Mouse (Mus musculus) adipocyte (in vitro differentiated cells): ENCODE data around the gene Sirt3.
"Not testable (repeated sequence)": the region's sequence is repeated elsewhere in the genome, so short reads cannot be mapped to it uniquely, and the experiment has no call there.

Experiments used
- DNase-seq: peaks from one replicate; pipeline ENCODE4 v3.0.0-alpha.2; 2016; ENCODE audit warnings: low spot score

Sirt3 gene

GRCm38 (mm10) chr7:140897863-140898262, 15.8 kb upstream of the Sirt3 start:
- no peak for DNase-seq

DNA sequence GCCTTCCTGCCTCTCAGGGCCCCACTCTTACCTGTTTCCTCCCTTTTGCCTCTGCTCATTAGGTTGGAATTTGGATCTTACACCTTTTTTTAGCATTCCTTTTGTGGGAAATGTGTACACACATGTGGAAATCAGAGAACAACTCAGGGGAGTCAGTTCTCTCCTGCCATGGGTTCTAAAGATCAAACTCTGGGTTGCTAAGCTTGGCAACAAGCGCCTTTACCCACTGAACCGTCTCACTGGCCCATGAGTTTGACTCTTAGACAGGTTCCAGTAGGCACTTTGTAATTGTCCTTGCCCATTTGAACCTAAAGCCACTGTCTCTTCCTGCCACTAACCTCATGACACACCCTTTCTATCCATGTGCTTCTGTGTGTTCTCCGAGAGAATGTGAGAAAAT, 12.5 kb upstream of the Sirt3 start:
- DNase-seq: no peak

DNA sequence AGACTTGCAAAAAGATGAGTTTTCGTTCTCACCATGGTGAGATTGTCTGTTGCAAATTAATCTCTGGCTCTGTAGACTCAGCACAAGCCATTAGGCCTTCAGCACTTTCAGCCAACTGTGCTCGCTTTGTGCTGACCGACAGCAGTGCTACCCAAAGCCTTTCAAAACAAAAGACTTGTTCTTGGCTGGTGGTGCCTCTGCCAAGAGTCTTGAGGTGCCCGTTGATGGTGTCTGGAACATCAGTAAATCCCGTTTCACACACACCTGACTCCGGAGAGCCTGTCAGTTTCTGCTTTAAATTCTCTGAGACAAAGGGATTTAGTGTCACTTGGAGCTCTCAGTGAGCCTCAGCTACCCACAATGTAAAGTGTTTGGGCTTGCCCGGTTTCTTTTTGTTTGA, 11.9 kb upstream of the Sirt3 start:
- no peak for DNase-seq

DNA sequence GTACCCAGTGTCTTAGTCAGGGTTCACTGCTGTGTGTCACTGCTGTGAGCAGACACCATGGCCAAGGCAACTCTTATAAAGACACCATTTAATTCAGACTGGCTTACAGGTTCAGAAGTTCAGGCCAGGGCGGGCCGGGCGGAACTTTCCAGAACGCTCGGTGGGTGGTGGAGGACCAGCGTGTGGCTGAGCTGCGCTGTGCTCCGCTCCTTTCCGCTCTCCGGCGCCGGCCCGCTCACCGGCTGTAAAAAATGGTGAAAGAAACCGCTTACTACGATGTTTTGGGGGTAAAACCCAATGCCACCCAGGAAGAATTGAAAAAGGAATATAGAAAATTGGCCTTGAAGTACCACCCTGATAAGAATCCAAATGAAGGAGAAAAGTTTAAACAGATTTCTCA, 8.5 kb upstream of the Sirt3 start:
- DNase-seq: not testable (repeated sequence)

DNA sequence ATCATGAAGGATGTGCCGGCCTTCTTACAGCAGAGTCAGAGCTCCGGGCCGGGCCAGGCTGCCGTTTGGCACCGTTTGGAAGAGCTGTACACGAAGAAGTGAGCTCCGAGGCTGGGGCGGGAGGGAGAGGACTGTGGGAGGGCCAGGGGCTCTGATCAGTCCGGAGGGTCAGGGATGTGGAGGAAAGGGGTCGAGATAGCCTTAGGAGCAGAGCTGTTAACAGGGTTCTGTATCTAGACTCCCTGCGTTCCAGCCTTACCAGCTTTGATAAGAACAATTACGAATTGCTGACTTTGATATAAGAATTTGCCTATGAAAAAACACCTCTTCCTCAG, 327 bp upstream of the Sirt3 start:
- no peak for DNase-seq

DNA sequence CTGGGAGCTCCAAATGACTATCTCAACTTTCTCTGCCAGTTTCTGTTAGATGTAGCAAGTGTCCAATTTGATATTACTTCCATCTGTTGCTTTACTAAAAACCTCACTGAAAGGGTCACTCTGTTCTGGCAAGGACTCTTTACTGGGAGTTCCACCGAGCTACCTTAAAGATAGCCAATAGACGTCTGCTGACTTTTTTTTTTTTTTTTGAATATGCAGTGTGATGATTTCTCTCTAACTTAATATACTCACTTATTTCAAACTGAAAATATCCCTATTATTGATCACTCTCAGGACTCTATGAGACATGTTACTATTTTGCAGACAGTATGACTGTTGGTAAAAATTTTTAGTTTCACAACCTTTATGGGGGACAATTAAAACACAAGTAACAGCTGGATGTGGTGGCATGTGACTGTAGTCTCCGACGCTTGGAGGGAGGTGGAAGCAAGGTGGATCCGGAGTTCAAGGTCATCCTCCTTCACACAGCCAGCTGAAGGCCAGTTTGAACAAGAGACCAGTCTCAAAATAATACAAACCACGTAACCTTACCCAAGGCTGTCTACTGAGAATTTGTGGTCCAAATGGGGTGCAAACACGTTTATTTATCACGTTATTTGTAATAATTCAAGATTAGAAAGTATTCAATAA, 1.1 kb downstream of the Sirt3 start:
- no peak for DNase-seq

DNA sequence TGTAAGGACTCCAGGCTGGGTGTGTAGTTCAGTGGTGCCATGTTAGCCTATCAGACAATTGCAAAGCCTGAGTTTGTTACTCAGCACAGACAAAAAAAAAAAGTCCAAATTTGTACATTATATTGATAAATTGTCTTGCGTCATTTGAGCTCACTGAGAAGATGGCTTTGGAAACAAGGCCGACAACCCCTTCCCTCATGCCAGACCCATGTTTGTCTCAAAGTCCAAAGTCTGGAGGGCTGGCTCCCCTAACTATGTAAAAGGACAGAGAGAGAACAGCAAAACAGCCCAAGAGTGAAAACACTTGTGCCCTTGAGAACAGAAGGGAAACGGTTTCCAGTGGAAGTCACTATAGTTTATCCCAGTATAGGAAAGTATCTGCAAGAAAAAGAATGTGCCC, 1.7 kb downstream of the Sirt3 start:
- no peak for DNase-seq

- DNase-seq: no peak
Observed at GRCm38 (mm10) chr7:140879355-140879754, 2.8 kb downstream of the Sirt3 start.

- DNase-seq: no peak
Observed at GRCm38 (mm10) chr7:140877364-140877763, 4.7 kb downstream of the Sirt3 start.

DNA sequence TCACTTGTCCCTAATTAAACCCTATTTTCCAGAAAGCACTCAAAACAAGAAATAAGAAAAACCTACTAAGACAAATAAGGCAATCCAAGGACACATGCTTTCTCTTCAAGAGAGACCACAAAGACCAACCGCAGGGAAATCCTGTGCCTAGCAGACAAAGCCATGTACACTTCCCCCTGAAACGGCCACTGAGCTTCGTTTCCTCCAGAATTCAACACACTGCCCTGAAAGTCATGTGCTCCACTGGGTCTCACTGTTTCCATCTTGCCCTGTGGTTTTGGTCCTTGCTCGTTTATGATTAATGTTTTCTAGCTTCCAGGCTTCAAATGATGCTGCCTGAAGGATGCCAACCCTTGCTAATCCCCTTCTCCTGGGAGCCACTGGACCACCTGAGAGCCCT, 7.9 kb downstream of the Sirt3 start:
- no peak for DNase-seq

DNA sequence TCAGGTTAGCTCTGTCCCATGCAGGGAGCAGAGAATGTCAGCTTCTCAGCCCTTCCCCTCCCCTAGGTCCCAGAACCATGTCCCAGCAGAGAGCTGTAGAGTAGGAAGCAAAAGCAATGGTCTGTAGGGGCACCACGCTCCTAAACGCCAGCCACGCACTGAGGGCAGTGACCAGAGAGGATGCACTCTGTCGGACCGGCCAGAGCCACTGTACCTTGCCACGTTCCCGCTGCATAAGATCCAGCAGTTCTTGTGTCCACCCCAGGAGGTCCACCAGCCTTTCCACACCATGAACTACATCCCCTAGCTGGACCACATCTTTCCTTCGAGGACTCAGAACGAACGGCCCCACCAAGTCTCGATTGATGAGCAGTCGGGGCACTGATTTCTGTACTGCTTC, 17.3 kb downstream of the Sirt3 start:
- no peak for DNase-seq

- DNase-seq: no peak
Observed at GRCm38 (mm10) chr7:140860728-140861127, 21.4 kb downstream of the Sirt3 start.

GRCm38 (mm10) chr7:140859997-140860396, 22.1 kb downstream of the Sirt3 start:
- DNase-seq: no peak

DNA sequence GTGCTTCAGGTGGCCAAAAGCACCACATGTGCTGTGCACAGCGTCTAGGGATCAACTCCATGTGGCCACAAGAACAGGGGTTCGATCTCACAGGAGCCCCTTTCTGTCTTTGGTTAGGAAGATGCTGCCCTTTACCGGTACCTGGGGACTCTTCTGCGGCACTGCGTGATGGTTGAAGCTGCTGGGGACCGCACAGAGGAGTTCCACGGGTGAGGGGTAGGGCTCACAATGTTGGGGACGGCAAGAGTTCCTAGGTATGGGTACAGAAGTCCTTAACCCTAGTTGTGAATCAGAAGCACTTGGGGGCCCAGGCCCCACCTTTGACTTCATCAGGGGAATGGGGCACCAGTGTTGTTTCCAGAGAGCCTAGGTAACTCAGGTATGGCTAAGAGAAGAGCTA, 23.4 kb downstream of the Sirt3 start:
- no peak for DNase-seq

- DNase-seq: no peak
Observed at GRCm38 (mm10) chr7:140857550-140858505, 24.3 kb downstream of the Sirt3 start, which contains the start of gene Bet1l. Gene Bet1l (minus strand): TSS chr7:140857577.

DNA sequence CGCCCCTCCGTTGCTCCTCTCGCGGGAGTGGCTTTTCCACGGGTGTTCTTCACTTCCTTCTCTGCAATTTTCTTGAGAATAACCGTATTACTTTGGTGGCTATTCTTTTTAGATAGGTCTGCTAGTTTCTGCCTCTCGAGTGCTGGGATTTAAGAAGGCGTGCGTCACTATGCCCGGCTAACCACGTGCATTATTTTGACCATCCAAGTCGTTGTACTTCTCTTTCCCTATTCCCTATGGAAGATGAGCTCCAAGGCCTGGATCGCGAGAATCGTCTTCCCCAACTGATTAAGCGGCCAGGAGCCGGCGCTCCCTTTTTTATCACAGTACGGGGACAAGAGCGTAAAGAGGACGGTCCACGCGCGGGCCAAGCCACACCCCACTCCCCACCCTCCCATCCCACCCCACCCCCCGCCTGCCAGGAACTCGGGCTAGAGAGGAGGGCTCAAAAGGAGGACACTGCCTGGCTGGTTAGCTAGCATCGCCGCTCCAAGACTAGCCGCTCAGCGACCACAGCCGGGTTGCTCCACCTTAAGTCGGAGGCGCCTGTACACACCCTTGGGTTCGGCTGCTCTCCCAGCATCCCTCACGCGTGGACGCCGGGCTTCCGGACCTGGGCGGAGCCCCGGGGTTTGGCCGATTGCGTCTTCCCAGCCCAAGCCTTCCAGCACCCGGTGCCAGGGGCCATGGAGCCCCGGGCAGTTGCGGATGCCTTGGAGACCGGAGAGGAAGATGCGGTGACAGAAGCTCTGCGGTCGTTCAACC, 25.1 kb downstream of the Sirt3 start, which contains the start of gene Ric8a:
Gene Ric8a, plus strand, starts transcription at position 173 of the 765 bp plus-strand sequence.
- peak; percentile 83 for DNase-seq

DNA sequence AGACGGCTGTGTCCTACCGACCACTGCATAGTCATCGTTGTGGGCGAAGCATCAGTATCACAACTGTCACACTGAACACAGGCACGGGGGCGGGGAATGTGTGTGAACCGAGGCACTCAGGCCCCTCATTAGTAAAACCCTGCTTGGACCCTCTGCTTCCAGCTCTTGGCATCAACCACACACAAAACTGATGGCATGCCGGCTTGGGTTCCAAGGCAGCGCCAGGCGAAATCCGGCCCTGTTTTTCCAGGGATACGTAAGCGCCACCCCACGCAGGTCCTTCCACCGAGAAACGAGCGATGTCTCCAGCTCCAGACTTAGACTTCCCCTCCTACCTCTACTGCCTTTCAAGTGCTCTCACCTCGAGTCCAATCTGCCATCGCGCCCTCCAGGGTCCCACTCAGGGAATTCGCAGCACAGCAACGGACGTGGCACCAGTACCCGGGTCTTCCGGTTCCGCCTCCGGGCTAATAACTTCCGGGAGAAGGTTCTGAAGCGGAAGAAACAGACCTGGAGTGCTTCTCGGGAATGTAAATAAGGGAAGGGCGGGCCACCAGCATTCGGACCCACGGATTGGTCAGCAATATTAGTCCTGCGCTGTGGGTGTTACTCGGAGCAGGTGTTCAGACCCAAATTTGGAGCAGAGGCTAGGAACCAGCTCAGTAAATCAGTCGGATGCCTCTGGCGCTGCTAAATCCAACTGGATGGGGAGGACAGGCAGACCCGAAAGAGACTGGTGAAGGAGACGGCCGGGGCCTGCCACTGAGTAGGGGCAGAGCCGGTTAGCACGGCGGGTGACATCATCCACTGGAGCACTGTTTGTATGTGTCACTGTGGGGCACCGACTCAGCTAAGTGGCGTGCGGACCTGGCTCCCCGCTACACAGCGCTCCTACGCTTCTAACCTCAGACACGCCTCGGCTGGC, 26.0 kb downstream of the Sirt3 start, which contains the start of gene Gm45785:
Gene Gm45785, minus strand, starts transcription at position 472 of the 925 bp plus-strand sequence.
- peak; percentile 91 for DNase-seq

DNA sequence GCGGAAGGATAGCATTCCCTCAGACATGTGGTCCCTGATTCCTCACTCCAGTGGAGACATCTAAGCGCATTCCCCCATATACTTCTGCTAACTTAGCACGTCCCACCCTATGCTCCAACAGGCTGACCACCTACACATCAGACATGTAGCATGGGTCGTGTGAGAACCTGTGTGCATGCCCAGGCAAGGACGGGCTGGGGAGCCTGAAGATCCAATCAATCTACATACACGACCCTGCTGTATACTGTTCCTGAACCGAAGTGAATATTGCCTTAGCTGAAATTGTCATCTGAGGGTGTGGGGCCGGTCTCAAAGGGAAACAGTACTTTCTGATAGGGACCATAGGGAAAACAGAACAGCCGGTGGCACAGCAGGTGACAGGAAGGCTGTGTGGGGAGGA, 26.9 kb downstream of the Sirt3 start:
- no peak for DNase-seq

DNA sequence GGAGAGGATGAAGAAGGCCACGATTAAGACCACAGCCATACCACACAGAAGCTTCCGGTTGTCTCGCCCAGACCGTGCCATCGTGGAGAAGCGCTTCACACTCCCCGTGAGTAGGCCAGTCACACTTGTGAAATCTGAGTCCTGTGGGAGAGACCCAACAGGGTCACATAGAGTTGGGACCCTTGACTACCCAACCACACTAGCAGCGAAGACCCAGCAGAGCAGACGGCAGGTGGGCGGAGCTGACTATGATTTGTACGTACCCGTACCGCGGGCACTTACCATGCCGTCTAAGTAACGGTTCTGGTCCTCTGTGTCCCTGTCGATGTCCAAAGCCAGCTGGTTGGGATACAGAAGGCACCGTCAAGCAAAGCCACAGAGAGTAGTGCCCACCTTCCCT, 27.6 kb downstream of the Sirt3 start:
- DNase-seq: no peak

GRCm38 (mm10) chr7:140853386-140853785, 28.7 kb downstream of the Sirt3 start:
- DNase-seq: peak; percentile 14

GRCm38 (mm10) chr7:140851916-140852315, 30.2 kb downstream of the Sirt3 start:
- DNase-seq: no peak
